Mouse (Mus musculus) frontal cortex, adult 2 months (tissue): Measurements from ENCODE around the gene Arid5b. TPM values are rescaled to one million over a fixed set of nuclear protein-coding genes. Genes with fewer than 3 reads are reported as not detected.

Experiments used
- DNase-seq, 2 experiments: peaks; one replicate each; pipeline ENCODE4 v3.0.0; 2022; ENCODE audit warnings: low spot score in 1 of 2; ENCODE audit errors: extremely low spot score in 1 of 2
- polyA plus RNA-seq: library from polyadenylated mRNA; depleted of rRNA; stranded (reverse); fragments of >200 nt; gene quantifications from 2 replicates; pipeline ENCODE4 v1.2.3, GENCODE M21; 2012

Gene Arid5b
- polyA plus RNA-seq, 1 experiment, result 9.1 TPM

DNA sequence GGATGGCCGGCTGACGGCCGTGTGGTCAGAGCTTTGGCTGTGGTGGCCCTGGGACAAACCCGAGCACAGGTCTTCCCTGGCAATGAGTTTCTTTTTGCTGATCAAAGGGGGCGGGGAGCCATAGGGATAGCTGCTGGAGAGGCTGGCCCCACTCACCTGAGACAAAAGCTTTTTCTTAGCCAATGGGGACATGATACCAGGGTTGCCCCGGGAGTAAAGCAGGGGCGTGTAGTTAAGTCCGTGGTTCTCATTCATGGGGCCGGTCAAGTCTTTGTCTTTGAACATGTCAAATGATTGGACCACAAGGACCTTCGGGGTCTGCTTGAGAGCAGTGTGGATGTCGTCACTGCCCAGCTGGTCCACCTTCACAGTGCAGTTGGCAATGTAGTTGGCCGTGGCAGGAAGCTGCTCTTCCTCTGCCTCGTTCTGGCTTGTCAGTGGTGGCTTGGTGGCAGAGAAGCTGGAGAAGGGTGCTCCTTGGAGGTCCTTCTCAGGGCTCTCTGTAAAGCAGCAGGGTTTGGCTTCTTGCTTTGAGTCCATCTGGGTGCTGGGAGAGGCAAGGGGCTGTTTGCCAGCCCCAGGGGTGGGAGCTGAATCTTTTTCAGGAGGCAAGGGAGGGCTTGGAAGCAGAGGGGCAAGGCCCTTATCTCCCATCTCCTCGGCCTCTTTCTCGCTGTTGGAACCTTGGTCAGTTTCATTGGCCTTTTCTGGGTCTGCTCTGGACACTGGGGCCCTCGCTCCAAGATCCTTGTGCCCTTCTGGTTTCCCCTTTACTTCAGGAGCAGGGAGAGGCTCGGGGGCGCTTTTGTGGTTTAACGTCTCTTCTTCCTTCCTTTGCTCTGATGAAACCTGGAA is 180.5 kb downstream of the Arid5b start:
- no peak for DNase-seq

- DNase-seq, result no peak
These were observed 182.1 kb downstream of the Arid5b start for GRCm38 (mm10) chr10:68096395-68096794.

GRCm38 (mm10) chr10:68095136-68095535 is 183.4 kb downstream of the Arid5b start:
- DNase-seq, result no peak

DNA sequence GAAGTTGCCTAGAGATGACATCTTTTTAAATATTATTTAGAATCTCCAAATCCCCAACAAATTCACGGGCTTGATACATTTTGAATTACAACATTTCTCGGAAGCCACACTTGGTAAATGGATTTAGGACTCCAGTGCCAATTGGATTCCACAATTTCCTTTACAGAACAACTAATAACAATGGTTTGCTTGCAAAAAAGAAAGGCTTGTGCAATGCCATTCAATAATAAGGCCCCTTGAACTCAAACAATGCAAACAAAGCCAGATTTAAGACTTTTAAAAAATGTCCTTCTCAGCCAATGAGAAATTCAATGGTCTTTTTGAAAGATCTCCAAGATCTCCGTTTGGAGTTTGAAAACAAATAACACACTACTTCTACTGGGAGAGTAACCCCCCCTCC is 185.0 kb downstream of the Arid5b start:
- no peak for DNase-seq

GRCm38 (mm10) chr10:68091840-68092239 is 186.7 kb downstream of the Arid5b start:
- no peak for DNase-seq

DNA sequence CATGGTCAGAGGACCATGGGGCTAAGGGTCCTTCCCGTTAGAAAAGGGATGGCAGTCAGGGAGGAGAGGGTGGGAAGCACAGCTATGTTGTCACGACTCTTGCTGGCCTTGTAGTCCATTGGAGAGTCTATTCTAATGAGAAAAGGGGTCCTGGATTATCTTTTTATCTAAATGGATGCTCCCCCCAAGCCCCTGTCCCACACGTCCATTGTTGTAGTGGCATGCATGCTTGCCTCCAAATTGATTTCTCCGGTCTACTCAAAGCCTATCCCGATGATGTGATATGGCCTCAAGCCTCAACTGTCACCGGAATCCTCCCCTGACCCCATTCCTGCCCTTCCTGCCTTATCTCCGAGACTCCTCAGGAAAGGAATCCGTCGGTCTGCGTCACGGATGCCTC is 187.5 kb downstream of the Arid5b start:
- DNase-seq, result no peak

DNA sequence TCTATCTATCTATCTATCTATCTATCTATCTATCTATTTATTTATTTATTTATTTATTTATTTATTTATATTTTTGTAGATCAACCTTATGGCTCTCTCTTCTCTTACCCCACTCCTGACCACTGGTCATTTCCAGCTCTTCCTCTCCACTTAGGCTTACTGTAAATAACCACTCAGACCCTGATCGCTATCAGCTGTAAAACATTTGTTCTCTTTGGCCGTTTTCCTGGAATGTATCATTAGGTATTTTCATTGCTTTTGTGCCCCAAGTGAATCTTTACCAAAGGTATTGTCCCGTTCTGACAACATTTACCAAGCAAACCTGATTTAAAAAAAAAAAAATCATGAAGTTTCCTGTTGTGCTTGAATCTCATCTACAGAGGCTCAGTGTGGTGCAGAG is 188.0 kb downstream of the Arid5b start:
- DNase-seq, result no peak

DNA sequence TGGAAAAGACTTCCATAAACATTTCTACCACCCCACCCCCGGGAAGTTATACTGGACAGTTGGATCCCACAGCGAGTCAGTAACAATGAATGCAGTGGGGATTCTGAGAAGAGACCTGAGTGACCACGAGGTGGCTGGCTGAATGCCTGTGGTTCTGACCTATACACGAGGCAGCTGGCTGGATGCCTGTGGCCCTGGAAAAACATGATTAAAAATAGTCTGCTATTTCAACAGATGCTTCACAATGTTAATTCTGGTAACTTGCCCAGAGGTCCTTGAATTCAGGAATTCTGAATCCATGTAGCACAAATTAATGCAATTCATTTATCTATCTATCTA is 188.4 kb downstream of the Arid5b start:
- no peak for DNase-seq

DNA sequence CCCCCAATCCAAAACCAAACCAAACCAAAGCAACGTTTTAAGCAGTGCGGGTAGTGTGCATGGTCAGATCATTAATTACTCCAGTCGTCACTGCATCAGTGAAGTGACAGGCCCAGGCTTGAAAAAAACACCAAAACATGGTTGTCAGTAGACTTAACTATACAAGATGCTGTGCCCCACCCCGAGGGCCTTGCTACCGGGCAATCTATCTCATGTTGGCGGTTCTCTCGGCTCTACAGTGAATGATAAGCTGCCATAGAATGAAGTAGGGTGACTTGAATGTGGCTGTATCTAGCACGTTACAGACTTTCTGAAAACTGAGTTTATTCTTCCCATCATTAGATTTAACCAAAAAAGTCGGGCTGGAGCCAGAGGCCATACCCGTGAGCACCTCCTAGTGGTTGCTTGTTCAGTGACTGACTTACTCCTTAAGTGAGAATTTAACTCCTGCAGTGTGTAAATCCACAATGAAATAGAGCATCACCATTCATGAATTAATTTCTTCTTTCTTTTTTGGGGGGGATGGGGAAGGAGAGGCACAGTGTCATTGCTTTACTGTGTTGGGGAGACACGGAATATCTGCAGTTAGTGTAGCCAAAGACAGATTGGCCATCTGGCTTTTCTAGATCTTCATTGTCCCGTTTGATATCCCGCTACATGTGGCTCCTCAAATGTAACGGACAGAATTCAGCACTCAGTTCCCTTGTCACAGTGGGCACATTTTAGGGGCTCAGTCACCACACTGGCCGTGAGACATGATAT is 188.9 kb downstream of the Arid5b start:
- no peak for DNase-seq

DNA sequence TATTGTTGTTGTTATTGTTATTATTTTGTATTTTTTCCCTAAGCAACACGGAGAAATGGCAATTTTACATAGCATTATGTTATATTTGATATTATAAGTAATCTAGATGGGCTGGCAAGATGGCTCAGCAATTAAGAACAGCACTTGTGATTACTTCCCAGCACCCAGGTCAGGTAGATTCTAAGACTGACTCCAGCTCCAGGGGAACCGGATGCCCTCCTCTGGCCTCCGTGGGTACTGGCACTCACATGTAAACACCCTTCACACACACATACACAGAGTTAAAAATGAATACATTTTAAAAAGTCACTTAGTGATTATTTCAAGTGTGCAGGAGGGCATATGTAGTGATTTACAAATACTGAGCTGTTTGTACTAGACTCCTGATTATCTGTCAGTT is 190.8 kb downstream of the Arid5b start:
- no peak for DNase-seq

- no peak for DNase-seq
These were observed 191.6 kb downstream of the Arid5b start for GRCm38 (mm10) chr10:68086973-68087372.

DNA sequence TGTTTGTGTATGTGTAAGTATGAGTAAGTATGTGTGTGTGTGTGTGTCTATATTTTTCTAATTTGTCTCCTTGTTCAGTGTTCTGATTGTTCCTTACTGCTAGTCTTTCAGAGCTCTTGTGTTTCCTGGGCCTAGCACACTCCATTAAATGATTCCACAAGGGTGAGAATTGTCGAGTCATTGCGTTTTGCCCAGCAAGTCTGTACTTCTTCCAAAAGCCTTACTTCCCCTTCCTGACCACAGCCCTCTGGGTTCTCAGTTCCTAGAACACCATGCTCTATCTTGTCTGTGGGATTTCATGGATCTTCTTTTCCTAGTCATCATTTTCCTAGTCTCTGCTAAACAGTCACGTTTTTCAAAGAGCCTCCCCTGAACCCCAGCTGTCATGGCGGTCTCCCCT is 193.0 kb downstream of the Arid5b start:
- no peak for DNase-seq

DNA sequence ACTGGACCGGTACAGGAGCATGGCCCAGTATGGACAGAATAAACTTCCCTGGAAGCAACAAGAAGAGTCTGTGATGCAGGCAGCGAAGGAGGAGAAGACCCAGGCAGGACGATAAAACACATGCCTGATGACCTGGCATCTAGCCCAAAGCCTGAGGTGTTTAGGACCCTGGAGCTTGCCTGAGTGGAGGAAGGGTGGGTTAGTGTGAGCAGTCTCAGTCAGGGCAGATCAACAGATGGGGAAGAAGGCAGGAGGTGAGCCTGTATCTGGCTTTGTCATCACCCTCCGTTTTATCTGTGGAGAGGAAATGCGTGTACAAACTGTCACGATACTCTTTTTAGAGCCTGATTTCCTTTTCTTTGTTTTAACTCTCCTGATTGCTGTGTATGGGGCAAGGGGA is 196.8 kb downstream of the Arid5b start:
- DNase-seq, result no peak

DNA sequence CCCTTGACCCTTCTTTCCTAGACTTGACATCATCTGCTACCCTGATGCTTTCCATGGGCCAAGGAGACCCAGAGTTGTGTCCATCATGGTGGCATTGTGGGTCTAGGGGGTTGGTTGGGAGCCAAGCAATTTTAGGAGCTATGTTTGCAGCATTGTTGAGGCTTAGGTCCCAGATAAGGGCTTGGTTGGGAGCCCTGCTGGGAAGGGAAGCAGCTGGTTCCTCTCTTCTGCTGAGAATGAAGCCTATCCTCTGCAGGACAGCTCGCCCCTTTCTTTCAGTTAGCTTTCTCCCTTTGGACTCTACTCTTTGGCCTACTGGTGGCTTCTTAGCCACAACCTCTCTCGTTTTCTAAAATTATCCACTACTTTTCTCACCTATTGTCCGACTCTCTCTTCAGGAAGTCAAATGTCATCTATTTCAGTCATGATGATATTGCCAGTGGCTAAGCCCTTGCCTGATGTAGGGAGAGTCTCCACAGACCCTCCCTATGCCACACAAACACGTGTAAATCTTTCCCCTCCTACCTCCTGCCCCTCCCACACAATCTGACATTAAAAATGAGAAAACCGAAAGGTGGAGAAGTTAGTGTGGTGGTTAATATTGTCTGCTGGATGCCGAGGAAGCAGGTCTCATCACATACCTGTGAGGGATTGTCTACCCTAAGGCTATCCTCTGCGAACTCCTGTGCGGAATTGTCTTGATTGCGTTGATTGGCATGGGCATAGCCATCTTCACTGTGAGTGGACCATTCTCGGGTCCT is 198.4 kb downstream of the Arid5b start:
- DNase-seq, result no peak

- no peak for DNase-seq
These were observed 199.8 kb downstream of the Arid5b start for GRCm38 (mm10) chr10:68078708-68079107.

DNA sequence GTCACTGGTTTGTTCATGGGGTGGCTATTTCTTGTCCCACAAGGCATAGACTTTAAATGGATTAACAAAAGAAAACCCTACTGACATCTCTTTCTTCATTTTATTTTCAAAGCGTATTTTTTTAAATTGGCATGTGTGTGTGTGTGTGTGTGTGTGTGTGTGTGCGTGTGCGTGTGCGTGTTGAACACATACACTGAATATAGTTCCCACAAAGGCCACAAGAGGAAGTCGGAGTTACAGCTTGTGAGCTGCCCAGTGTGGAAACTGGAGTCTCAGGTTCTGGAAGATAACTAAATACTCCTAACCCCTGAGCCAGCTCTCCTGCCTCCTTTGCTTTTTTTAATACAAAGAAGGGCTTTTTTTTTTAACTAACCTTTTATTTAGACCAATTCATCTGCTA is 203.4 kb downstream of the Arid5b start:
- DNase-seq, result no peak

- DNase-seq, result no peak
These were observed 204.2 kb downstream of the Arid5b start for GRCm38 (mm10) chr10:68074291-68074690.

GRCm38 (mm10) chr10:68072626-68073025 is 205.9 kb downstream of the Arid5b start:
- DNase-seq, result no peak

- no peak for DNase-seq
These were observed 207.5 kb downstream of the Arid5b start for GRCm38 (mm10) chr10:68071041-68071440.

DNA sequence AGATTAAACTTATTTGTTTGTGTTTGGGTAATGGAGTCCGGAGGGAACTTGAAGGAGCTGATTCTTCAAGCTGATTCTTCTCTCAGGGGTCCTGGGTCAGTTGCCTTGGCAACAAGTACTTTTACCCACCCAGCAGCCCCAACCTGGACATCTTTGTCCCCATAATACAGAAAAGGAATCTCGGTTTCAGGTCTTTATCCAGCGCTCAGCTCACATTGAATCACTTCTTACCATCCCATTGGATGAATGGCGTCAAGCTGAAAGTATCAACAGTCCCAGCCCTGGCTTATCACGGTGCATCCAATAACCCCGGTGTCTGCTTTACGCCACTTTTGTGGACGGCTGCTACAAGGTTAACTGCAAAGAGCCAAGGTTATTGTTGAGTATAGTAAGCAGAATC is 210.1 kb downstream of the Arid5b start:
- no peak for DNase-seq

GRCm38 (mm10) chr10:68067961-68068360 is 210.6 kb downstream of the Arid5b start:
- no peak for DNase-seq
